Comparison of ENCODE assay signal across 7 mouse cellular contexts in the genomic region with DNA sequence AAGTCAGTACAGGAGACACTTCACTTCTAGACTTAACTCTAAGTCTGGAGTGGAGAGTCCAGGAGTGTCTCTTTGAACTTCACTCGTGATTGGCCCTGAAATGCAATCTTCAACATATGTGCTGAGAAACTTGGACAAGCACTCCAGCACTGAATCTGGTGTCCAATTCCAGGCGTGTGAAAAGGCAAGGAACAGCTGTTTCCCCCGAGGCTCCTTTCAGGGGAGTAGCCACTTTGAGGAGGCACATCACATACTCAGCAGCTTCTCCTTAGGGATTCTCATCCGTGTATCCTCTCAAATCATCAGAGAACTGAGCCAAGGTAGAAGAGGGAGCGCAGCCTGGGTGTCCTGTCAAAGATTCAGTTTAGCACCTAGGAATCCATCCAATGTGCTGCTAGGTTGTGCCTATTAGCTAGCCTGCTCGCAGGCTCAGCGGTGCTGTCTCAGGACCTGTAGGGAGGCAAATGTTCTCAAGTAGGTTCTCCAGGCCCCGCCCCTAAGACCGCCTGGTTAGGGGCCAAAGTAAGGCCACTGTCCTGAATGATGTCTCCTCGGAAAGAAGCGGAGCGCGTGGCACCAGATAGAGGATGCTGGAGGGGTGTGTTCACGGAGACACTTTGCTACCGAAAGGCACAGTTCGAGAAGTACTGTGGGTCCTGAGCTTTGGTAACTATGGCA. TPM values are rescaled to one million over a fixed set of nuclear protein-coding genes. Genes with fewer than 3 reads are reported as not detected.
A peak's percentile ranks its signal among the peaks of the same experiment; 100 is the strongest.
DNase-seq lines count a peak whose midpoint lies in the region; ATAC-seq lines count a peak whose summit lies in the region.

Gene Xkrx (minus strand): TSS at position 34 of the 678 bp plus-strand sequence.

- no peaks in the 10 kb centered on the region for H3K9me3 ChIP-seq in embryonic facial prominence, embryonic 12.5 days
- no peaks in the 10 kb centered on the region for H3K9me3 ChIP-seq in intestine, embryonic 16.5 days (ENCODE audit: control insufficient read depth, low read length)
- H3K9me3 ChIP-seq in midbrain, embryonic 16.5 days (replicated peaks; ENCODE audit: control insufficient read depth, low read length, poor library complexity, severe bottlenecking): no peaks in the 10 kb centered on the region

- peak; percentile 8 for DNase-seq in CD4-positive, CD25-positive, alpha-beta regulatory T cell, adult 2 months (ENCODE audit: low read depth, low spot score)
- peak; percentile 13 for DNase-seq in ES-CJ7 (ENCODE audit: low read depth, low spot score)
- DNase-seq in gastrocnemius, postnatal 36 days: no peak

- no peak within 1 kb of the TSS for H3K9ac ChIP-seq in embryonic facial prominence, embryonic 12.5 days
- no peak within 1 kb of the TSS for H3K9ac ChIP-seq in intestine, embryonic 16.5 days (ENCODE audit: low read depth, low read length)
- peak within 1 kb of the TSS; percentile 44; the same call in 1 of the 2 replicates for H3K9ac ChIP-seq in midbrain, embryonic 16.5 days (ENCODE audit: low read depth, low read length)

- ATAC-seq in embryonic facial prominence, embryonic 12.5 days (ENCODE audit: insufficient number of reproducible peaks, insufficient read depth, low FRiP score, low TSS enrichment): no peak
- ATAC-seq in intestine, embryonic 16.5 days: no peak
- ATAC-seq in midbrain, embryonic 16.5 days: peak; percentile 36; the same call in 1 of the 2 replicates
- ATAC-seq in erythroblast, adult 5-6 weeks (replicated peaks; ENCODE audit: low FRiP score, poor library complexity, severe bottlenecking): no peak

- no peaks in the 10 kb centered on the region for H3K4me1 ChIP-seq in embryonic facial prominence, embryonic 12.5 days
- H3K4me1 ChIP-seq in intestine, embryonic 16.5 days (ENCODE audit: control insufficient read depth, insufficient read depth, low read length): no peaks in the 10 kb centered on the region
- H3K4me1 ChIP-seq in midbrain, embryonic 16.5 days (ENCODE audit: control insufficient read depth, insufficient read depth, low read length): no peaks in the 10 kb centered on the region

- intact Hi-C loops in gastrocnemius, postnatal 36 days (cut with DNase I): no loop called here

- no peaks in the 10 kb centered on the region for H3K36me3 ChIP-seq in embryonic facial prominence, embryonic 12.5 days
- H3K36me3 ChIP-seq in intestine, embryonic 16.5 days (ENCODE audit: control insufficient read depth, insufficient read depth, low read length): no peaks in the 10 kb centered on the region
- H3K36me3 ChIP-seq in midbrain, embryonic 16.5 days (ENCODE audit: control insufficient read depth, insufficient read depth, low read length): no peaks in the 10 kb centered on the region

- H3K4me3 ChIP-seq in embryonic facial prominence, embryonic 12.5 days: peak within 1 kb of the TSS; percentile 23
- peak within 1 kb of the TSS; percentile 23 for H3K4me3 ChIP-seq in intestine, embryonic 16.5 days (ENCODE audit: low read length)
- peak within 1 kb of the TSS; percentile 46 for H3K4me3 ChIP-seq in midbrain, embryonic 16.5 days (ENCODE audit: low read depth, low read length)

- H3K27ac ChIP-seq in embryonic facial prominence, embryonic 12.5 days: no peak within 1 kb of the TSS
- H3K27ac ChIP-seq in intestine, embryonic 16.5 days (ENCODE audit: low read length): no peak within 1 kb of the TSS
- H3K27ac ChIP-seq in midbrain, embryonic 16.5 days (ENCODE audit: low read length): no peak within 1 kb of the TSS

- peak within 1 kb of the TSS; percentile 53 for H3K4me2 ChIP-seq in embryonic facial prominence, embryonic 12.5 days (replicated peaks)
- peak within 1 kb of the TSS; percentile 42 for H3K4me2 ChIP-seq in intestine, embryonic 16.5 days (ENCODE audit: low read depth, low read length)
- peak within 1 kb of the TSS; percentile 65 for H3K4me2 ChIP-seq in midbrain, embryonic 16.5 days (ENCODE audit: low read length)

- 30% methylated on average over 16 of the region's 16 CpGs for WGBS in embryonic facial prominence, embryonic 12.5 days
- 26% methylated on average over 16 of the region's 16 CpGs for WGBS in intestine, embryonic 16.5 days
- 22% methylated on average over 16 of the region's 16 CpGs for whole genome bisulfite sequencing in midbrain, embryonic 16.5 days

- H3K27me3 ChIP-seq in embryonic facial prominence, embryonic 12.5 days: peaks cover 13% of the 10 kb centered on the region
- 0 out of 2 replicates have a peak, but pooled peaks cover 3% of the 10 kb centered on the region for H3K27me3 ChIP-seq in intestine, embryonic 16.5 days (replicated peaks; ENCODE audit: control insufficient read depth, insufficient read depth, low read length)
- no peaks in the 10 kb centered on the region; the same call in 1 of the 2 replicates for H3K27me3 ChIP-seq in midbrain, embryonic 16.5 days (ENCODE audit: control insufficient read depth, insufficient read depth, low read depth, low read length)

RNA-seq across cellular contexts. Expression of gene Xkrx, which starts in this region (rescaled TPM):
- 0.08 TPM in 1 of 2 replicates, not detected in the other for polyA plus RNA-seq in embryonic facial prominence, embryonic 12.5 days (2016; fragmentation: Nextera tagmentation; extraction: Ambion mirVana)
- 0.06 and 0.16 TPM in 2 replicates for polyA plus RNA-seq in intestine, embryonic 16.5 days (2015; fragmentation: Nextera tagmentation; extraction: Ambion mirVana)
- polyA plus RNA-seq in midbrain, embryonic 16.5 days (2015; fragmentation: Nextera tagmentation; extraction: Ambion mirVana): 1.0 and 1.7 TPM in 2 replicates
- total RNA-seq in erythroblast, adult 5-6 weeks (2015; ENCODE audit: low replicate concordance): 1.7 TPM in 1 of 2 replicates, not detected in the other
- total RNA-seq in erythroblast, adult 5-6 weeks (2017; ENCODE audit: low replicate concordance): not detected in 2 replicates
- total RNA-seq in gastrocnemius, postnatal 36 days (2021): under 1 TPM; 0.47 to 0.74 TPM

Comparison
In these comparisons a context has a peak if more than half of its experiments do, and no peak if none do; other contexts are left out.
1. DNase-seq: peak in CD4-positive, CD25-positive, alpha-beta regulatory T cell, adult 2 months (single experiment) and ES-CJ7 (single experiment); none in gastrocnemius, postnatal 36 days (0 of 2).
2. Peak in every context shown above with its lines, with median percentiles within 50 percentile points of each other: H3K4me2 ChIP-seq and H3K4me3 ChIP-seq.